Mouse (Mus musculus) megakaryocyte, adult 5-6 weeks (primary cell): ENCODE measurements around the gene Calm2. TPM values are rescaled to one million over a fixed set of nuclear protein-coding genes. Genes with fewer than 3 reads are reported as not detected.

ENCODE experiments used
- ATAC-seq: 2 replicates; pipeline ENCODE4 v1.8.0; 2016; ENCODE audit warnings: mild to moderate bottlenecking, inconsistent platforms; ENCODE audit not compliant: poor library complexity, severe bottlenecking
- total RNA-seq, 2 experiments: library from RNA; stranded (forward) in 1 of 2; stranded (reverse) in 1 of 2; fragments of 153-499, 151-499 nt in 1 of 2; fragments of 221-1000, 200-1000 nt in 1 of 2; gene quantifications; 2 replicates each; pipeline versions ENCODE4 v1.2.3 to v1.2.4; 2015 to 2017

Gene Calm2
- total RNA-seq, 2 experiments from 2014 or later, result 654 to 1,603 TPM

GRCm38 (mm10) chr17:87459750-87460668, 13.3 kb upstream of the Calm2 start:
- ATAC-seq, result peak; percentile 30; the same call in 1 of the 2 replicates

GRCm38 (mm10) chr17:87458911-87459749, 12.4 kb upstream of the Calm2 start:
- ATAC-seq, result peak; percentile 85

DNA sequence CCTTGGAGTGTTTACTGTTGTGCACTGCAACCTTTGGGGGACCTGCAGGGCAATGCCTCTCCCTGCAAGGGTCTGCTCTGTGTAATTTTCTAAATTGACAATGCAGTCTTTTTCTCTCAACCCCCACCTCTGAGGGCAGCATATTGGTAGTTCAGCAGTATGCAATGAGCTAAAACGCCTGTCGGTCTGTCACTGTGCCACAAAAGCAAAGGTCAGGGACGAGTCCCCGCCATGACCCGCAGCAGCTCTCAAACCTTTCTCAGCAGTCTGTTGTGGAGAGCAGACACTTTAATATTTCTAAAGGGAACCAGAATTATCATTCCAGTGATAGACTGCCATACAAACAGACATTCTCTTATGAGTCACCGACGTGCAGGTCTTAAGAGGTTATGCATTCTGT, 11.2 kb upstream of the Calm2 start:
- ATAC-seq, result no peak

- ATAC-seq, result no peak
Observed at GRCm38 (mm10) chr17:87454121-87454520, 7.4 kb upstream of the Calm2 start.

DNA sequence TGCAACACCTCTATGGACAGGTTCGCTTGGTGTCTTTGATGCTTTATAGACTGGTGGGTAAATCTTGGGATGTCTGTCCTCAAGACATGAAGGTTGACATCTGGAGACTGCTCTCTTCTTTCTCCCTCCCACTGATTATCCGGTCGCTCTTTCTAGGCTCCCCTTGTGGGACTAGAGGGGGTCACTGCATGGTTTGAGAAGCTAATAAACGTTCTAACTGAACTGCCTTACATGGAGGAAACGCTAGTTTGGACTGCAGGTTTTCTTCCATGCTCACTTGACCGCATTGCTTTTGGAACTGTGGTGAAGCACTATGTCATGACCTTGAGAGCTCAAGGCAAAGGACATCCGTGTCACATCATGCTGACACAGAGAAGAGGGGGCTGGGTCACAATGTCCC, 6.6 kb upstream of the Calm2 start:
- no peak for ATAC-seq

GRCm38 (mm10) chr17:87448881-87449280, 2.1 kb upstream of the Calm2 start:
- no peak for ATAC-seq

DNA sequence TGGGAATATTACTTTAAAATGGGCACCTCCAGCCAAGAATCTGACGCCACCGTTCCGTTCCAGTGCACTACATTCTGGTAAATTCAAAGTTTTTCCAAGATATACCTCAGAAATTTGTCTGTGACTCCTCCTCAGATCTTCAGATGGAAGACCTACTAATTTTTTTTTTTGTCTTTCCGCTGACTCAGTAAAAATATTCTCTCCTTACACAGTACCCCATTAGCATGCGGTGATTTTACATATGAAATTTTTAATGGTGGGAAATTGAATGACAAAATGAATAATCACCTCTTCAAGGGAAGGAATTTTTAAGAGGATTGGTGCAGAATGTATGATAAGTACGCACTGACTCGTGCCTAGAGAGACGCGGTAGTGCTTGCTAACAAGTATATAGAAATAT, 1.6 kb upstream of the Calm2 start:
- ATAC-seq, result no peak

GRCm38 (mm10) chr17:87447612-87448200, 971 bp upstream of the Calm2 start:
- no peak for ATAC-seq

DNA sequence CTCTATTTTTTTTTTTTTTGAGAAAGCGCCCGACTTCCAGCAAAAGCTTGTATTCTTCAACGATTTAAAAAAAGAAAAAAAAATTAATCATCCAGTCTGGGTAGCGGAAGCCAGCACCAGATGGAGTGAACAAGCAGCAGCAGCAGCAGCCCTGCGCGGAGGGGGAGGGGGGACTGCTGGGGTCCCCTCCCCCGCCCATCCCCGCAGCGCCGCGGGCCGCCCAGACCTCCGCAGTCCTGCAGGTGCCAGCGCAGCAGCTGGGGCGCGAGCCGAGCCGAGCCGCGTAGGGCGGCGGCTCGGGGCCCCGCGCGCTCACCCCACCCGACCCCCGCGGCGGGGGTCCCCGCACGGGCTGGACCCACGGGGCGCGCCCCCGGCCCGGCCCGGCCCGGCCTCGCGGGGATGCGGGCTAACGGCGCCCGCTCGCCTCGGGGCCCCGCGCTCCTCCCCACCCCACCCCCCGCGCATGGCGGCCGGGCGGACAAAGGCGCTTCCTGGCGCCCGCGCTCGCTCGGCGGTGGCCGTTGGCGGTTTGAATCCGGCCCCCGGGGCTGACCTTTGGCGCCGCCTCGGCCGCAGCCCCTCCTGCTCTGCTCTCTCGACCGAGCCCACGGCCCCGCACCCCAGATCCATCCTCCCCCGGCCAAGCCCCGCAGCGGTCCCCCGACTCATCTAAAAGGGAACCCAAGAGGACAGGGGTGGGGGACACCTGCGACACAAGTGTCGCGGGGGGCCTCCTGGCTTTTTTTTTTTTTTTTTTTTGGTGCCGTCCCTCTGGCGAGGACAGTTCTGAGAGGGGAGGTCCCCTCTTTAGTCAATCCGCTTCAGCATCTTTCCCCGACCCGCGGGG, 593 bp downstream of the Calm2 start:
- ATAC-seq, result peak; percentile 19; the same call in 1 of the 2 replicates

- no peak for ATAC-seq
Observed at GRCm38 (mm10) chr17:87445337-87445916, 1.3 kb downstream of the Calm2 start.

DNA sequence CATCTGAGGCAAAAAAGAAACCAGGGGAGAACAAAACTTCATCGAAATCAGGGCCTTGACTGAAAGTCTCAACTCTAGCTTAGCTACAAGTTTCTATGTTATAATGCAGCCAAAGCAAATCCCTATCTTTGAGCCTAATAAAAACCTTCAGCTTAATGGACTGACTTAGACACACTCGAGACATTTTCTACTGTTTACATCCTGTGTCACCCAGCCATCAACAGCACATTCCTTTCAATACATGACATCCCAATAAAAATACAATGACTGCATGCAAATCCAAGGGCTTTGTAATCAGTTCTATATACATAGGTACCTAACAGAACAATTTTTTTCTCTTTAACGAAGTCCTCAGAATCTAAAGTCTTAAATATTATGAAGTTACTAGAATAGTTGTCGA, 2.0 kb downstream of the Calm2 start:
- ATAC-seq, result no peak

- ATAC-seq, result no peak
Observed at GRCm38 (mm10) chr17:87441537-87441936, 5.2 kb downstream of the Calm2 start.

- ATAC-seq, result no peak
Observed at GRCm38 (mm10) chr17:87439441-87439840, 7.3 kb downstream of the Calm2 start.

- no peak for ATAC-seq
Observed at GRCm38 (mm10) chr17:87433929-87434328, 12.8 kb downstream of the Calm2 start.

GRCm38 (mm10) chr17:87432743-87433142, 14.0 kb downstream of the Calm2 start:
- no peak for ATAC-seq

GRCm38 (mm10) chr17:87432314-87432713, 14.4 kb downstream of the Calm2 start:
- ATAC-seq, result no peak

DNA sequence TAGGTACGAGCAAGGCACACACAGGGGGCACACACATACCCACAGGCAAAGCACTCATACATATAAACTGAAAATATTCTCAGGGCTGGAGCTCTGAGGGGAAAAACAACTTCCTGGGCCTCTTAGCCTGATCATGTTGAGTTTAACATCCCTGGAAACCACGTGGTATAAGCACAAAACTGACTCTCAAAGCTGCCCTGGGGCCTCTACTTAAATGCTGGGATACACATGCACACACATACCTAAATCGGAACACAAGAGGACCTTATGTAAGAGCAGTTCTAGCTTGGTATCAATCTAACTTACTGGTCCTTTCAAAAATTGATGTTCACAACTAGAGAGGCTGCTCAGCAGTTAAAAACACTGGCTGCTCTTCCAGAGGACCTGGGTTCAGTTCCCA, 17.3 kb downstream of the Calm2 start:
- ATAC-seq, result no peak

DNA sequence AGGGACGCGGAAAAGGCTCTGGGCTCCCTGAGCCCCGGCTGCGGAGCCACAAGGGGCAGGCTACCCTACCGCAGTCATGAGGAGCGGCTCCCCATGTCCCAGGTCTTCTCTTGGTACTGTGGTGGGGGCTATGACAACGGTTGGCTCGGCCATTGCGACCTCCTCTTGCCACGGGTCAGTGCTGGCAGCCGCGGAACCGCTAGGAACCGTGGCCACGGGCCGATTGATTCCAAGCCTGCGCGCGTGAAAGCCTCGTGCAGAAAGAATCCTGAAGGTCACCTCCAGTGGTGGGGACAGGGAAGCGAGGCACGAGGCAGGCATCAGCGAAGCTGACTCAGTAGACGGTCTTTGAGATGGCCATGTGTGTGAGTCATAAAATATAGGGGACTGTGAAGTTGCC, 19.2 kb downstream of the Calm2 start, which contains the start of gene Stpg4:
Stpg4 (minus strand) TSS at position 231 of the 400 bp plus-strand sequence.
- ATAC-seq, result no peak

DNA sequence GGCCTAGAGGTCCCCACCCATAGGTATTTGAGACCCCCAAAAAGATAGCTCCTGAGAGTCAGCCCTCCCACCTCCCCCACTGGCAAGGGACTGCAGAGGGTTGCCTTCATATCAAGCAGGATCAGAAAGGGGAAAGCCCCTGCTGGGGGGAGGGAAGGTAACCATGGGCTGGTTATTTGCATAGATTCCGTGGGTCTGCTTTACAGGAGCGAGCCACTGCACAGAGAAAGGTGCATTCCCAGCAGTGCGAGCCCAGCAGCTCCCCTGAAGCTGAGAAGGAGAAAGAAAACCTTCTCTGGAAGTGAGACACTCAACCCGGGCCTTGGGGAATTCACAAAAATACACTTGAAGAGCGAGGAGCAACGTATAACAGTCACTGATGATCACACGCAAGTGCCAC, 28.7 kb downstream of the Calm2 start:
- ATAC-seq, result no peak

DNA sequence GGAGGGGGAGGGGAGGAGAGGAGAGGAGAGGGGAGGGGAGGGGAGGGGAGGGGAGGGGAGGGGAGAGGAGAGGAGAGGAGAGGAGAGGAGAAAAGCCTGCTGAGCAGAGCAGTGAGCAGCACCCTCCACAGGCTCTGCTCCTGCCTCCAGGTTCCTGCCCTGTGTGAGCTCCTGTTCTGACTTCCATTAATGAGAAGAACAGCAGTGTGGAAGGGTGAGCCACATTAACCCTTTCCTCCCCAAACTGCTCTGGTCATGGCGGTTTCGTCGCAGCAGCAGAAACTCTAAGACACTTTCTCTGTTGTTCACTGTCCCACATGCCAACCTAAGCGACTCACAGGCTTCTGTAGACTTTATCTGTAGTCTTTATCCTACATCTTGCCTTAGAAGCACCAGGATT, 40.1 kb downstream of the Calm2 start:
- ATAC-seq, result no peak
